Comparison of ENCODE assay signal across 18 mouse cellular contexts in the genomic region with DNA sequence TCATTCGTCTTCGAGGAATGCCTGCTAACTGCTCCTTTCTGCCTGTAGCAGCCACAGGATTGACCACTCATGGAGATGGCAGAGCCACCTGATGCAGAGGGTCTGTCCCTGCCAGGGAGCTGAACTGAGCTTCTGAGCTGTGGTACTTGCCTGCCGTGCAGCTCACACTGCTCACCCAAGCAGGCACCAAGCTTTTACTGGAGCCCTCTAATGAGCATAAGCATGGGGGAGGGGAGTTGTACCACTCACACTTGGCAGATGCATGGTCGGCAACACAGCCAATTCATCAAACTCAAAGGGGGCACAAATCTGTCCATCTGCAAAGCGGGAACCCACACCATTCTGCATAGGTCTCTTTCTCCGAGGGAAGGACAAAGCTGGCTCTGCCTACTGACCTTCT.
DNase-seq lines count a peak whose midpoint lies in the region; ATAC-seq and TF ChIP-seq lines count a peak whose summit lies in the region.
"Had no signal": no experiment of that assay in that cellular context is flagged by ENCODE, and none has a peak within 500 bp of the region (broad histone marks: within the 10 kb centered on the region; RNA-seq: fewer than 3 reads in every experiment).

No protein-coding gene starts in this region.

- TF ChIP-seq POLR2A in brain, embryonic 14.5 days (IDR thresholded peaks at IDR 0.05; ENCODE audit: borderline replicate concordance, extremely low read depth, insufficient read depth, insufficient read length, poor library complexity, severe bottlenecking), result no peak

- H3K27ac ChIP-seq in hindbrain, embryonic 16.5 days (ENCODE audit: low read depth, low read length), result no peak overlapping the region
- H3K27ac ChIP-seq in hindbrain, embryonic 10.5 days, result no peak overlapping the region
- H3K27ac ChIP-seq: embryonic facial prominence, embryonic 10.5 days; intestine, embryonic 15.5 days had no signal

- no peak for TF ChIP-seq CTCF in brain, embryonic 14.5 days (IDR thresholded peaks at IDR 0.05; ENCODE audit: borderline replicate concordance, extremely low read depth, insufficient read depth, insufficient read length)

- H3K4me2 ChIP-seq in hindbrain, embryonic 16.5 days (ENCODE audit: low read length), result no peak overlapping the region
- H3K4me2 ChIP-seq: heart, embryonic 12.5 days; intestine, embryonic 15.5 days had no signal

- WGBS in hindbrain, embryonic 16.5 days, result 58% methylated on average over 6 of the region's 6 CpGs
- 79% methylated on average over 6 of the region's 6 CpGs for WGBS in hindbrain, embryonic 10.5 days

- H3K9me3 ChIP-seq in hindbrain, embryonic 16.5 days (ENCODE audit: control insufficient read depth, low read length), result no peaks in the 10 kb centered on the region
- no peaks in the 10 kb centered on the region for H3K9me3 ChIP-seq in hindbrain, embryonic 10.5 days
- H3K9me3 ChIP-seq: embryonic facial prominence, embryonic 10.5 days; heart, embryonic 12.5 days; intestine, embryonic 15.5 days had no signal

- DNase-seq in cerebellum, postnatal 14 days, result peak; percentile 34 to 35
- DNase-seq in cerebellum, adult 9-11 months, result no peak
- no peak for DNase-seq in hindbrain, embryonic 10.5 days (ENCODE audit: low spot score)
- DNase-seq in brain, embryonic 14.5 days (ENCODE audit: low read depth), result peak; percentile 78
- DNase-seq in retina, embryonic 14.5 days (ENCODE audit: low spot score), result peak; percentile 40
- no peak for DNase-seq in urinary bladder, postnatal 14 days (ENCODE audit: low spot score)
- DNase-seq in thymus, adult 18-20 months, result no peak
- DNase-seq: adrenal gland, postnatal 14 days; cerebellum, adult 18-20 months; cerebellum, postnatal 36 days; gastrocnemius, postnatal 14 days; kidney, adult 18-20 months had no signal

- ATAC-seq in hindbrain, embryonic 16.5 days, result 0 out of 2 replicates have a peak, but pooled peaks have one; percentile 42
- ATAC-seq: activated CD4-positive, CD25-positive, alpha-beta regulatory T cell, adult 4 months; intestine, embryonic 15.5 days; Patski had no signal

- no peaks in the 10 kb centered on the region for H3K27me3 ChIP-seq in hindbrain, embryonic 16.5 days (replicated peaks; ENCODE audit: control insufficient read depth, insufficient read depth, low read length)
- H3K27me3 ChIP-seq in hindbrain, embryonic 10.5 days (ENCODE audit: insufficient read depth, poor library complexity, severe bottlenecking), result no peaks in the 10 kb centered on the region
- H3K27me3 ChIP-seq: intestine, embryonic 15.5 days; Patski had no signal

- H3K4me3 ChIP-seq in hindbrain, embryonic 16.5 days (ENCODE audit: low read length), result no peak overlapping the region
- no peak overlapping the region for H3K4me3 ChIP-seq in hindbrain, embryonic 10.5 days
- H3K4me3 ChIP-seq: embryonic facial prominence, embryonic 10.5 days; heart, embryonic 12.5 days; intestine, embryonic 15.5 days had no signal

- no peak overlapping the region for H3K9ac ChIP-seq in hindbrain, embryonic 16.5 days (ENCODE audit: low read depth, low read length)
- H3K9ac ChIP-seq: heart, embryonic 12.5 days; intestine, embryonic 15.5 days had no signal

- no peaks in the 10 kb centered on the region for H3K36me3 ChIP-seq in hindbrain, embryonic 16.5 days (ENCODE audit: control insufficient read depth, insufficient read depth, low read length)
- no peaks in the 10 kb centered on the region for H3K36me3 ChIP-seq in hindbrain, embryonic 10.5 days
- H3K36me3 ChIP-seq: embryonic facial prominence, embryonic 10.5 days; heart, embryonic 12.5 days; intestine, embryonic 15.5 days had no signal

- peaks cover 3% of the 10 kb centered on the region; the same call in 1 of the 2 replicates for H3K4me1 ChIP-seq in hindbrain, embryonic 16.5 days (ENCODE audit: control insufficient read depth, insufficient read depth, low read depth, low read length)
- H3K4me1 ChIP-seq in hindbrain, embryonic 10.5 days (replicated peaks), result peaks cover 23% of the 10 kb centered on the region
- H3K4me1 ChIP-seq: intestine, embryonic 15.5 days had no signal

Comparison
In these comparisons a context has a peak if more than half of its experiments do, and no peak if none do; other contexts are left out.
1. DNase-seq: peak in cerebellum, postnatal 14 days (2 of 2), brain, embryonic 14.5 days (single experiment) and retina, embryonic 14.5 days (single experiment); none in cerebellum, adult 9-11 months (single experiment), hindbrain, embryonic 10.5 days (single experiment), urinary bladder, postnatal 14 days (single experiment) and thymus, adult 18-20 months (0 of 2).